Mouse (Mus musculus) left cerebral cortex, postnatal 36 days (tissue): ENCODE measurements around the gene Gm8926. TPM values are rescaled to one million over a fixed set of nuclear protein-coding genes. Genes with fewer than 3 reads are reported as not detected.
"Not testable (repeated sequence)": the region's sequence is repeated elsewhere in the genome, so short reads cannot be mapped to it uniquely, and the experiment has no call there.

Experiments used
- DNase-seq, 2 experiments: peaks; one replicate each; pipeline ENCODE4 v3.0.0; 2021 to 2022; ENCODE audit warnings: low spot score in 2 of 2, mixed read lengths in 1 of 2
- intact Hi-C: fragments of 180-260 bp; cut with DNase I; formaldehyde crosslinking; loops from one replicate; pipeline ENCODE4 v1.15.1; 2025
- total RNA-seq, 2 experiments: library from RNA; stranded (reverse); gene quantifications; 2 replicates each; pipeline ENCODE4 v1.2.3; 2021

Gm8926 gene
- not detected for total RNA-seq

GRCm38 (mm10) chr5:11770248-11770647 lies at the start of gene Gm8926:
TSS of gene Gm8926 (plus strand) at chr5:11770548.
- intact Hi-C loops, DNase-seq: not testable (repeated sequence)

Other genes with a start within 250 kb of the Gm8926 start
- not detected for gene Gm6460, start 175.6 kb upstream of the Gm8926 start, total RNA-seq
- not detected for gene Gm8922, start 88.6 kb upstream of the Gm8926 start, total RNA-seq
- not detected for gene Gm6465, start 75.0 kb downstream of the Gm8926 start, total RNA-seq
- not detected for gene 4933402N22Rik, start 147.5 kb downstream of the Gm8926 start, total RNA-seq